Mouse (Mus musculus): Measurements from ENCODE around the gene Fcgr1. TPM values are rescaled to one million over a fixed set of nuclear protein-coding genes. Genes with fewer than 3 reads are reported as not detected.
"Not testable (repeated sequence)": the region's sequence is repeated elsewhere in the genome, so short reads cannot be mapped to it uniquely, and the experiment has no call there.

Gene Fcgr1
- total RNA-seq (2014; fragmentation: Nextera tagmentation) (not detected in 2 replicates), total RNA-seq (2017) (0.04 and 4.6 TPM in 2 replicates)

DNA sequence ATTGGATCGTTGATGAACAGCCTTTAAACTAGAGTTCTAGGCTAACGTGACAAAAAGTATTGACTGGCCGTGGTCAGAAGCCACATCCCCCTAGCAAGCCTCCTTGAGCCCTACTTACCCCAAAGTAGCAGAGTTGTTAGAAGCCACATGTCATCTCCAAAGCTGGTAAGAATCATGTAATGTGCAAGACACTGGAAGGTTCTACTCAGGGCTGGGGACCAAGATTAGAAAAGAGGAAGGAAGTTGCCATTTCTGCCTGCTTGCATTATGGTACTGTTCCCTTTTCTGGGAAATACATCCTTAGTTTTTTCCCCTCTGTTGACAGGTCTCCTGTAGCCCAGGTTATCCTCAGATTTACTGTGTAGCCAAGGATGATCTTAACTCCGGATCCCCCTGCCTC is at the start of gene Fcgr1:
TSS of gene Fcgr1 (minus strand) at position 183 of the 400 bp plus-strand sequence.
- ATAC-seq (replicated peaks; ENCODE audit: poor library complexity, severe bottlenecking) = peak; percentile 93

GRCm38 (mm10) chr3:96342652-96343051 is 48.9 kb upstream of the Fcgr1 start:
- ATAC-seq (replicated peaks; ENCODE audit: poor library complexity, severe bottlenecking) = not testable (repeated sequence)

- not testable (repeated sequence) for ATAC-seq (replicated peaks; ENCODE audit: poor library complexity, severe bottlenecking)
Measured at GRCm38 (mm10) chr3:96342100-96342499, 48.3 kb upstream of the Fcgr1 start.

DNA sequence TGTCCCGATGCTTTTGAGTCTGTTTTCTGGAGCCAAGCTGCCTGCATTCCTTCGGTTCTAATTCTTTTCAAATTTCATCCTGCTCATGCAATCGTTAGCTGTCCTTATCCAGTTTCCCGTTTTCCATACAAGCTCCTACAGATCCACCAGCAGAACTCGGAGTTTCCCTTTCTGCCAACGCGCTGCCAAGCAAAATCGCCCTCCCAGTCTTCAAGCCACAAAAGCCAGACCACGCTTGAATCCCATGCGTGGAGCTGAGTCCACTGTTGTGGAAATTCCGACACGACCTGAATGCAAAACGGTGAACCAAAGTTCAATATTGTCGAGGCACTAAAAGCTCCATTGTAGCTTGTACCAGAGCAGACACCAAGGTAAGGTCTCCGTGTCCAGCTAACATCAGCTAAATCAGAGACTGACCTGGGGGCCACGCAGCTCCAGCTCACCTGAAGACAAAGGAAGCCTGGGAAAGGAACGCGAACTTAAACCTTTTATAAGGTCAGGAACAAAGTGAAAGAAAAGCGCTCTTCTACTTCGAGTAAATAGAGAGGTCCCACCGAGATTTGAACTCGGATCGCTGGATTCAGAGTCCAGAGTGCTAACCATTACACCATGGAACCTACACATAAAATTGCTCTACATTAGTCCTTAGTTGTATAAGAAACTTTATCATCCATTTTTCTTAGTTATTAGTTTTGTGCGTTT is 47.0 kb upstream of the Fcgr1 start:
- no peak; the same call in 1 of the 2 replicates for ATAC-seq (replicated peaks; ENCODE audit: poor library complexity, severe bottlenecking)

GRCm38 (mm10) chr3:96338849-96339480 is 45.2 kb upstream of the Fcgr1 start:
- ATAC-seq (replicated peaks; ENCODE audit: poor library complexity, severe bottlenecking) = no peak

DNA sequence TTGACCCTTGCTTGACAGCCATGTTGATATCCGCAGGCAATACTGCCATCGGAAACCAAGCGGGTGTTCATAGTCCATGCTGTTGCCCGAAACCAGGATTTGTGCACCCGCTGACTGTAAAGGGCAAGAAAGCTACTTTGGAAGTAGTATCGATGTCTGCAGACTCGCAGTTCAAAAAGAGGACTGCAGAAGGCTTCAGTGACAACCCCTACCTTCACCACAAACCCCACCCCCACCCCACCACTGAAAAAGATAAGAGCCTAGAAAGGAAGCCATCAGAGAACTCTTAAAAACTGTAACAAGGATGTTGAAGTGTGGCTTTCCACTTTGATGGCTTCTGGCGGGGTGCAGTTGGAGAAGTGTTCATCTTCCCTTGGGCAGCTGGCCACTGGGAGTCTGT is 44.3 kb upstream of the Fcgr1 start:
- no peak for ATAC-seq (replicated peaks; ENCODE audit: poor library complexity, severe bottlenecking)

DNA sequence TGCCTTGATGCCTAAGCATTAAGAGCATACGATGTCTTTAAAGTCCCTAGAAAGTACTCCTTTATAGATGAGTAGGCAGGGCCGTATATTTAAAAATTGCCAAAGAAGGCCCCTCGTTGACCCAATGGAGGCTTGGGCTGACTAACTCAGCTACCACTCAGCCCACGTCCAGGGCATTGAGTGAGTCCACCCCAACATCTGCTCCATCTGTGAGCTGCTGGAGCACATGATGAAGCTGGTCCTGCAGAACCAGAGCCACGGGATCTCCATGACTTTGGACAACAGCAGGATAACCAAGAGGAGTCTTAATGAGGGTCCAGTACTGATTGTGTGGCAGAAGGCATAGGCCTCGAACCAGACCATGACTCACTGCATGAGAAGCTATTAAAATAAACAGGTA is 43.5 kb upstream of the Fcgr1 start:
- ATAC-seq (replicated peaks; ENCODE audit: poor library complexity, severe bottlenecking) = no peak

- ATAC-seq (replicated peaks; ENCODE audit: poor library complexity, severe bottlenecking) = no peak
Measured at GRCm38 (mm10) chr3:96336636-96337035, 42.9 kb upstream of the Fcgr1 start.

GRCm38 (mm10) chr3:96335591-96335990 is 41.8 kb upstream of the Fcgr1 start:
- ATAC-seq (replicated peaks; ENCODE audit: poor library complexity, severe bottlenecking) = no peak

DNA sequence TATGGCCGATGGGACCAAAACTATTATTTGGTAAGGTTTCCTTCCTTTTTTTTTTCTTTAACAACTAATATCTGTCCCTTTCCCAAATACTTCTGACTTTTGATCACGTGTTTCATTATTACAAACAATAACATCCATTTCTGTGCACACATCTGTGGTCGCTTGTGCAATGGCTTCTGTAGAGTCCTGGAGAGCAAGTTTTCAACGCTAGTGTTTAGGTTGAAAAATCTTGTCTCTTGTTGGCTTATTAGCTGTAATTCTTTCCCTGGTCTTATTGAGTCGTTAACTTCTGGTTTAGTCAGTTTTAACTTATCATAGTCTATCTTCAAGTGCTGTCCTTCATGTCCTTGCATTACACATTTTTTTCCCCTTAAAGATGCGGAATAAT is 41.4 kb upstream of the Fcgr1 start:
- no peak for ATAC-seq (replicated peaks; ENCODE audit: poor library complexity, severe bottlenecking)

- no peak for ATAC-seq (replicated peaks; ENCODE audit: poor library complexity, severe bottlenecking)
Measured at GRCm38 (mm10) chr3:96334175-96335162, 40.7 kb upstream of the Fcgr1 start.

DNA sequence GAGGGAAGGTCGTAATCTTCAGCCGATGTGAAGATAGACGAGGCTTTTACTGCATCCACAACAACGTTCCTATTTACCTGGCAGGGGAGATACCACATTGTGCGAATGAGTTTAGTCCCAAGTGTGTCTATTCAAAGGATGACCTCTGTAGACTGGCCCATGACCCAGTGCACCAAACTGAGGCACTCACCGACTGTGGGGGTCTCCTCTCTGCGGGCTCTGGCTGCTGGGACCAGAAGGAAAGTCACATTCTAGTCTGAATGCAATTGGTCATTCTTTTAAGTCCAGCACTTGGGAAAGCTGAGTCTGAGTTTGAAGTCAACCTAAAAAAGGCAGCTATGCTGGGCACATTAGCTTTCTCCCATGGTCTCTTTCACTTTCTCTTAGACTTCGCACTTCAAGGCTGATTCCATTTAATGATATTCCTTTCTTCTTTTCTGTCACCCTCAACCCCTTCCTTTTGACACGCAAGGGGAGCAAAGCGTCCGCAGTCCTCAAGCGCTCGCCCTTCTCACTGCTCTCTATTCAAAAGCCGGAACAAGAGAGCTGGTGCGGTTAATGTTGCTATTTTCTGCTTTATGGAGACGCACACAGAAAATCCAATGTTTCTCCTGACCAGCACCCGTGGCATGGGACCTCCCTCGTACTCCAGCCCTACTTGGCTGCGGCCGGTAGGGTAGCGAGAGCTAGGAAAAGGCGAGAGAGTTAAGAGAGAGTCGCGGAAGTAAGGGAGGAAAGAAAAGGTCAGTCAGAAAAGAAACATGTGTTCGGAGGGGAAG is 39.8 kb upstream of the Fcgr1 start:
- peak; percentile 11; the same call in 1 of the 2 replicates for ATAC-seq (replicated peaks; ENCODE audit: poor library complexity, severe bottlenecking)

GRCm38 (mm10) chr3:96332631-96333395 is 39.0 kb upstream of the Fcgr1 start:
- no peak for ATAC-seq (replicated peaks; ENCODE audit: poor library complexity, severe bottlenecking)

- no peak for ATAC-seq (replicated peaks; ENCODE audit: poor library complexity, severe bottlenecking)
Measured at GRCm38 (mm10) chr3:96332000-96332399, 38.2 kb upstream of the Fcgr1 start.

DNA sequence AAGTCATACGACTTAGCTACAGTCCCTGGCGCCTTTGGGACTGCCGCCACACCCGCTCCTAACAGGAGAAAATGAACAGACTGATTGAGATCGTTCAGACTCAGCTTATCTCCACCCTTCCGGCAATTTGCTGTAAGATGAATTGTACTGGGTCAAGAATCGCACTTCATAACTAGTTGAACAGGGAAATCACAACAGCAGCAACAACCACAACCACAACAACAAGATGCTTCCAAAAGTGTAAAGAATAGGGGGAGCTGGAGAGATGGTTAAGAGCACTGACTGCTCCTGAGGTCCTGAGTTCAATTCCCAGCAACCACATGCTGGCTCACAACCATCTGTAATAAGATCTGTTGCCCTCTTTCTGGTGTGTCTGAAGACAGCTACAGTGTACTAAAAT is 37.7 kb upstream of the Fcgr1 start:
- no peak for ATAC-seq (replicated peaks; ENCODE audit: poor library complexity, severe bottlenecking)

DNA sequence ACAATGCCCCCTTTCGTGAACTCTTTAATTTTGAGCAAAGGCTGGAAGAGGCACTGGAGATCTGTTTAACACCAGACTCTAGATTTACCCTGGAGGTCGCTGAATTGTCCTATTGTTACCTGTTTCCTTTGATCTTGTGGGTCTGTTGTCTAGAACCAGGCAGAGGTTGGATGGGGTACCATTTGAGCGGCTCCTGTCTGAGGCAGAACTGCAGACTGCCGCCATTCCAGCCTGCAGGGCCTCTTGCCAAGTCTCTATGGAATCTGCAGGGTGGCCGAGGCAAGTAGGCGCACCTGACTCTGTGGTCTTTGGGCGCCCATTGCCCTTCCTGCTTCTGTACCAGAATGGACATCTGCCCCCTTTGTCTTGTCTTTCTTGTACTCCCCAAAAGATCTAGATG is 36.8 kb upstream of the Fcgr1 start:
- ATAC-seq (replicated peaks; ENCODE audit: poor library complexity, severe bottlenecking) = no peak

DNA sequence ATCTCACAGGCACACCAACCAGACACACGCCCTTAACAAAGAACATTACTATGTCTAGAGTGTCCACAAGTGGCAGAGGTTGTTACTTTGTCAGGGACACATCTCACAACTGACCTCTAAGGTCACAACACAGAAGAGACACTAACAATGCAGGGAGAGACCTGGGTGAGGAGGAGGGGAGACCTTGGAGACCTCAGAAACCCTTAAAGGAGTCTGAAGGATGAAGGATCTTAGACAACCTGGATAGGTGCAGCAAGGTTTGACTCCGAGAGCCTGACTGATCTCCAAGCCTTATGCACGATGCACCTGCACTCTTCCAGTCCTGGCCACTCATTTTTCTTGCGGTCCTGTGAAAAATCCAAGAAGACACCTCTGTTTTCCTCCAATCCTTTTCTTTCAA is 36.4 kb upstream of the Fcgr1 start:
- ATAC-seq (replicated peaks; ENCODE audit: poor library complexity, severe bottlenecking) = no peak

DNA sequence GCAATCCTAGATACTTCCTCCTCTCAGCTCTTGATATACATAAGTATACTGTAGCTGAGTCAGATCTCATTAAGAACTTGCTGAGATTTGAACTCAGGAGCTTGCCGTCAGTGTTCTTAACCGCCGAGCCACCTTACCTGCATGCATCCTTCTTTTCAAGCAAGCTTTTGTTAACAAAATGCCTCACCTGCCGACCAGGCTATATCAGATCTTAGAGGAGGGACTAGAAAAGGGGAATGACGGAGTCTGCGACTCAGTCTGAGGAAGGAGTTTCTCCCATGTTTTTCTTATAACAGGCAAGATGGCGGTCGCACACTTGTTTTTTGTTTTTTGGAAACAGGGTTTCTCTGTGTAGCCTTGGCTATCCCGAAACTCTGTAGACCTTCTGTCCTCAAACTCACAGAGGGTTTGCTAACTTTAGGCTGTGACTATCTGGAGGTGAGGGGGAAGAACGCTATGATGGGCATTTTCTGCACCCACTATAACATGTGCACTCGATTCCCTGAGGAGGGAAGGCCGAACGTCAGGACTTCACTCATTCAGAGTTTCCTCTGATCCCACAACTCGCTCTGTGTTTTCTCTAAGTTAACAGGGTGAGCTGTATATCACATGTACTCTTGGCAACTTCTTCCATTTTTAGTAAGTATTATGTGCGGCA is 35.1 kb upstream of the Fcgr1 start:
- ATAC-seq (replicated peaks; ENCODE audit: poor library complexity, severe bottlenecking) = no peak
